Mouse (Mus musculus) erythroid progenitor cell, adult 5-6 weeks (primary cell): ENCODE results near the gene Pdik1l. TPM values are rescaled to one million over a fixed set of nuclear protein-coding genes. Genes with fewer than 3 reads are reported as not detected.

Source experiments
- ATAC-seq: replicated peaks from 2 replicates; pipeline ENCODE4 v1.8.0; 2016; ENCODE audit warnings: moderate number of reproducible peaks, mild to moderate bottlenecking, moderate TSS enrichment, inconsistent platforms; ENCODE audit not compliant: poor library complexity, low FRiP score, severe bottlenecking
- total RNA-seq, 2 experiments: library from RNA; stranded (forward) in 1 of 2; stranded (reverse) in 1 of 2; fragments of 150-400 nt in 1 of 2; fragments of 186-747, 209-891 nt in 1 of 2; gene quantifications; 2 replicates each; pipeline versions ENCODE4 v1.2.3 to v1.2.4; 2015 to 2017; ENCODE audit warnings: low replicate concordance in 2 of 2

Pdik1l gene
- 39.4 and 45.4 TPM in 2 replicates for total RNA-seq (2015; ENCODE audit: low replicate concordance)
- 52.6 and 53.7 TPM in 2 replicates for total RNA-seq (2017; ENCODE audit: low replicate concordance)

GRCm38 (mm10) chr4:134287575-134288025 is at the start of gene Pdik1l:
Gene Pdik1l, minus strand, starts transcription at chr4:134287895.
- ATAC-seq = peak; percentile 75

GRCm38 (mm10) chr4:134330281-134330680 is 42.6 kb upstream of the Pdik1l start:
- ATAC-seq = no peak

GRCm38 (mm10) chr4:134328832-134329231 is 41.1 kb upstream of the Pdik1l start:
- no peak for ATAC-seq

GRCm38 (mm10) chr4:134328151-134328550 is 40.5 kb upstream of the Pdik1l start:
- ATAC-seq = no peak

GRCm38 (mm10) chr4:134326859-134327530 is 39.3 kb upstream of the Pdik1l start:
- no peak for ATAC-seq

- no peak for ATAC-seq
Measured at GRCm38 (mm10) chr4:134324655-134325054, 37.0 kb upstream of the Pdik1l start.

GRCm38 (mm10) chr4:134321524-134321923 is 33.8 kb upstream of the Pdik1l start:
- no peak for ATAC-seq

- no peak for ATAC-seq
Measured at GRCm38 (mm10) chr4:134319674-134320073, 32.0 kb upstream of the Pdik1l start.

- ATAC-seq = no peak
Measured at GRCm38 (mm10) chr4:134319074-134319473, 31.4 kb upstream of the Pdik1l start.

- ATAC-seq = no peak
Measured at GRCm38 (mm10) chr4:134316390-134316789, 28.7 kb upstream of the Pdik1l start.

GRCm38 (mm10) chr4:134315470-134315869 is 27.8 kb upstream of the Pdik1l start:
- ATAC-seq = no peak

- ATAC-seq = no peak
Measured at GRCm38 (mm10) chr4:134314876-134315275, 27.2 kb upstream of the Pdik1l start, which contains the start of gene Trim63. Gene Trim63, plus strand, starts transcription at chr4:134315120.

- no peak for ATAC-seq
Measured at GRCm38 (mm10) chr4:134314081-134314655, 26.5 kb upstream of the Pdik1l start.

GRCm38 (mm10) chr4:134312901-134313300 is 25.2 kb upstream of the Pdik1l start:
- ATAC-seq = no peak

- ATAC-seq = no peak
Measured at GRCm38 (mm10) chr4:134312341-134312740, 24.6 kb upstream of the Pdik1l start.

- ATAC-seq = no peak
Measured at GRCm38 (mm10) chr4:134311784-134312183, 24.1 kb upstream of the Pdik1l start.

GRCm38 (mm10) chr4:134310656-134311055 is 23.0 kb upstream of the Pdik1l start:
- no peak for ATAC-seq

GRCm38 (mm10) chr4:134310106-134310505 is 22.4 kb upstream of the Pdik1l start:
- no peak for ATAC-seq

- no peak for ATAC-seq
Measured at GRCm38 (mm10) chr4:134307367-134308072, 19.8 kb upstream of the Pdik1l start.

- no peak for ATAC-seq
Measured at GRCm38 (mm10) chr4:134306963-134307362, 19.3 kb upstream of the Pdik1l start.

- no peak for ATAC-seq
Measured at GRCm38 (mm10) chr4:134302084-134302483, 14.4 kb upstream of the Pdik1l start.
